Mouse (Mus musculus): ENCODE results near the gene Btbd6. TPM values are rescaled to one million over a fixed set of nuclear protein-coding genes. Genes with fewer than 3 reads are reported as not detected.
A peak's percentile ranks its signal among the peaks of the same experiment; 100 is the strongest.

Btbd6 gene
- polyA plus RNA-seq, 1 experiment from 2014 or later = 22.4 TPM

DNA sequence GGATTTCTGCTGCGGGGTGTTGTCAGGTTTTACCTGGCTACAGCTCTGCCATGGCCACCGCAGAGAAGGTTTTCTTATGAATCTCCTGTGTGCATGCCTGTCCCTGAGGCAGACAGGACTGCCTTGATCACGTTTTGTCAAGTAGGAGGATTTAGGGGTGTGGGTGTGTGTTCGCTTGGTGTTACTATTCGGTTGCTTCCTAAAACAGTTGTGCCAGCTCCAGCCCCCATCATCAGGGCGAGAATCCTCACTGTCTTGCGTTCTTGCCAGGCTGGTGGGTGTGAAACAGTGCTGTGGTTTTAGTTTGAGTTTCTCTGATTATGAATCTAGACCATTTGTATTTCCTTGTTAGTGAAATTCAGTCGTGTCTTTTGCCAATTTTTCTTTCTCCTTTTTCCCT is 40.7 kb downstream of the Btbd6 start:
- H3K4me1 ChIP-seq = peaks cover 49% of the 10 kb centered on the region
- WGBS = 75% methylated on average over 8 of the region's 8 CpGs

DNA sequence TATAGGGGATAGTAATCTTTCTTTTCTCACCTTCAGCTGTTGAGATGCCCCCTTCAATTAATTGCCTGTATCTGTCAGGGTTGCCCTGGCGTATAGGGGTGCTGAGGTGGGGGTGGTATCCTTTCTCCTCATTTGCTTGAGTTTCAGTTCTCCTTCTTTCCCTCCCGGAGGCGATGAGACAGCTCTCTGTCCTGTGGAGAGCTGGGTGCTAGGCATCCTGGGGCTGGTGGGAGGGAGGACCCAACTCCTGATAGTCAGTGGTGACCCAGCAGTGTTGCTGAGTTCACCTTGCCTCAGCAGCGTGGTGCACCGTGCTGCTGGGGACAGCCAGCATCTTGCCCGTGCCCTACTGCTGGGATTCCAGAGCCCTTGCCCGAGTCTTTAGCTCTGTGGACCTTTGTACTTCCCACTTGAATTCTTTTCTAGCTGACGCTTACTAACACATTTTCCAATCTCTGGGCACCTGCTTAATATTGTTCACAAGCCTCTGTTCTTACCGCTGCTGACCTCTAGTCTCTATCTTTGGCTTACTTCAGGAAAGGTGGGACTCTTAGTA is 41.2 kb downstream of the Btbd6 start:
- H3K27me3 ChIP-seq (ENCODE audit: poor library complexity, severe bottlenecking) = no peaks in the 10 kb centered on the region
- no peak overlapping the region for H3K27ac ChIP-seq
- WGBS = 88% methylated on average over 9 of the region's 9 CpGs
- no peaks in the 10 kb centered on the region for H3K9me3 ChIP-seq
- DNase-seq (ENCODE audit: extremely low spot score, low spot score) = no peak
- H3K36me3 ChIP-seq (replicated peaks) = peaks cover 33% of the 10 kb centered on the region
- no peak overlapping the region for H3K4me3 ChIP-seq
- peaks cover 46% of the 10 kb centered on the region for H3K4me1 ChIP-seq

More for the DNA sequence above, 40.7 kb downstream of the Btbd6 start:
- peaks cover 32% of the 10 kb centered on the region for H3K36me3 ChIP-seq (replicated peaks)
- peak overlapping the region; percentile 41; the same call in 1 of the 2 replicates for H3K27ac ChIP-seq
- H3K9me3 ChIP-seq = no peaks in the 10 kb centered on the region
- H3K4me3 ChIP-seq = no peak overlapping the region
- no peak for DNase-seq (ENCODE audit: extremely low spot score, low spot score)
- H3K27me3 ChIP-seq (ENCODE audit: poor library complexity, severe bottlenecking) = no peaks in the 10 kb centered on the region

DNA sequence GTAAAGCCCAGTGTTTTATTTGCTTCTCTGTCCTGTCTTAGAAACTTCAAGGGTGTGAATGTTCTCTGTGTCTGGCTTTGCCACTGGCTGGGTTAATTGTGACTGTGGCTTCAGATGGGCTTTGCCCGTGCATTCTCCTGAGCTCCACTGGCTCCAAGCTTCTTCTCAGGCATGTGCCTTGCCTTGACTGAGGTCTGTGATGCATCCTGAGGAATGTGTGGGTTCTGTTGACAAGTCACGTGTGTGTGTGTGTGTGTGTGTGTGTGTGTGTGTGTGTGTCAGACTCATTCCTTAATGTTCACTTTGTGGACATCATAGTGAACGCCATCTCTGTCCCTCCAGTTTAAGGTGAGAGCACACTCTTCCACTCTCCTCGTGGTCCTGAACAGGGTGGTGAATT is 42.5 kb downstream of the Btbd6 start:
- Histone ChIP-seq H3K27me3 (ENCODE audit: poor library complexity, severe bottlenecking) (no peaks in the 10 kb centered on the region), H3K4me1 (peaks cover 34% of the 10 kb centered on the region), H3K9me3 (no peaks in the 10 kb centered on the region), H3K4me3 (no peak overlapping the region), H3K27ac (no peak overlapping the region), H3K36me3 (replicated peaks) (peaks cover 41% of the 10 kb centered on the region)
- no peak for DNase-seq (ENCODE audit: extremely low spot score, low spot score)
- 85% methylated on average over 4 of the region's 4 CpGs for WGBS

DNA sequence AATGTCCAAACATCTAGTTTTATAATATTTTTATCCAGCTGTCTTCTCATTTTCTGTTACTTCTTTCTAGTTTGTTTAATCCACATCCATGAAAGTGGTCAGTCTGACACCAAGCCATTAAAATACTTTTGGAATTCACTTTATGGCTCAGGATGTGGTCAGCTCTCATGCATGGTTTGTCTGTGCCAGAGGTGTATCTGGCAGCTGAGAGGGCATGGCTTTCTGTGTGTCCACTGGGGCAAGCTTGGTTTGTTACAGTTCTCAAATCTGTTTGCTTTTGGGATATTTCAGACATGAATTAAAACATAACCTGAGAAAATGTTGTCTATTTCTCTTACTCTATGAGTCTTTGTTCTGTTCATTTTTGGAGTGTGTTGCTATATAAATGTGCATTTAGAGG is 45.2 kb downstream of the Btbd6 start:
- Histone ChIP-seq H3K4me3 (no peak overlapping the region), H3K4me1 (peaks cover 12% of the 10 kb centered on the region), H3K27me3 (ENCODE audit: poor library complexity, severe bottlenecking) (no peaks in the 10 kb centered on the region), H3K36me3 (replicated peaks) (peaks cover 67% of the 10 kb centered on the region), H3K9me3 (no peaks in the 10 kb centered on the region), H3K27ac (no peak overlapping the region)
- no peak for DNase-seq (ENCODE audit: extremely low spot score, low spot score)

DNA sequence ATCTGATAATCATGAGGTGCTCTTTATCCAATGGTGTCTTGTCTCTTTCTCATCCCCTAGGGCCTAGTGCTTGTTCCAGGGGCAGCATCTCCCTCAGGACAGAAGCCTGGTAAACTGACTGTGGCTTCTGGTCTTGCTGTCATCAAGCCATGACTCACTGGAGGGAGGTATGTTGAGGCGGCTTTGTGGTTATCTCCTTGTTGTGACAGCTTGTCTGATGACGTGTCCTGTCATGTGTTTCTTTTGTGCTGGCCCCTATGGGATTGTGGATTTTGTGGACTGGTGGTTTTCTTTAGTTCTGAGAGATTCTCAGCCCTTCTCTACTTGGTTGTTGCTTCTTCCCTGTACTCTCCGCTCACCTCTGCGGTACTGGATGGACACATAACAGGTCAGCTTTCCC is 46.8 kb downstream of the Btbd6 start:
- Histone ChIP-seq H3K36me3 (replicated peaks) (peaks cover 80% of the 10 kb centered on the region), H3K27ac (no peak overlapping the region), H3K4me3 (no peak overlapping the region), H3K4me1 (peaks cover 10% of the 10 kb centered on the region), H3K27me3 (ENCODE audit: poor library complexity, severe bottlenecking) (no peaks in the 10 kb centered on the region), H3K9me3 (no peaks in the 10 kb centered on the region)
- no peak for DNase-seq (ENCODE audit: extremely low spot score, low spot score)
- 86% methylated on average over 4 of the region's 4 CpGs for WGBS

DNA sequence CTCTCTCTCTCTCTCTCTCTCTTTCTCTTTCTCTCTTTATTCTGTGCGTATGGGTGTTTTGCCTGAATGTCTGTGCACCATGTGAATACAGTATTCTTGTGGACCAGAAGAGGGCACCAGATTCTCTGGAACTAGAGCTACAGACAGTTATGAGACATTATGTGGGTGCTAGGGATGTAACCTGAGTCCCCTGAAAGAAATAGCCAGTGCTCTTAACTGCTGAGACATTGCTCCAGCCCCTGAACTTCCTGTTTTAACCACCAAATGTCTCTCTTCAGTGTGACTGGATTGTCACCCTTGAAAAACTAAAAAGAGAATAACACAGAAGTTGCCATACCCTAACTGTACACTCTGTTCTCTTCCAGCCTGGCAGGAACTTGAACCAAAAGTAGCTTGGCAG is 50.3 kb downstream of the Btbd6 start:
- no peaks in the 10 kb centered on the region for H3K9me3 ChIP-seq
- no peak for DNase-seq (ENCODE audit: extremely low spot score, low spot score)
- 100% methylated on average over 1 of the region's 1 CpGs for WGBS
- peaks cover 60% of the 10 kb centered on the region for H3K36me3 ChIP-seq (replicated peaks)
- H3K27ac ChIP-seq = no peak overlapping the region
- H3K27me3 ChIP-seq (ENCODE audit: poor library complexity, severe bottlenecking) = no peaks in the 10 kb centered on the region
- peaks cover 26% of the 10 kb centered on the region for H3K4me1 ChIP-seq
- no peak overlapping the region for H3K4me3 ChIP-seq

DNA sequence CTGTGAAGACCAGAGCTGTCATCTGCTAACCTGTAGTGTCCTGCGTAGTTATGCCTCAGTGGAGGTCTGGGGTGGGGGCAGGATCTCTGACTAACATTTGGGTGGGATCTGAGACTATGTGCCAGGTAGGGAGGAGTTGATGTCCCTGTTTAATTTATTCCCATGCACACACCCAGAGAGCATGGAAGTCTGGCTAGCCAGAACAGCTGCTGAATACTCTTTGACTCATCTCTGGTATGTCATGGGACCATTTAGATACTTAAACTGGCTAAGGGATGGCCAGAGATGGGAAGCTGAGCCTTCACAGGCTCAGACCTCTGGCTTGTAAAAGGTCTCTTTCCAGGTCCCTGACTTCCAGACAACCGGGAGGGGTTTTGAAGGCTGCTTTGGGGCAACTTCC is 51.2 kb downstream of the Btbd6 start:
- 0 out of 2 replicates have a peak overlapping the region, but pooled peaks have one; percentile 13 for H3K27ac ChIP-seq
- no peaks in the 10 kb centered on the region for H3K27me3 ChIP-seq (ENCODE audit: poor library complexity, severe bottlenecking)
- peaks cover 57% of the 10 kb centered on the region for H3K36me3 ChIP-seq (replicated peaks)
- WGBS = 94% methylated on average over 2 of the region's 2 CpGs
- H3K4me3 ChIP-seq = no peak overlapping the region
- peaks cover 35% of the 10 kb centered on the region for H3K4me1 ChIP-seq
- H3K9me3 ChIP-seq = no peaks in the 10 kb centered on the region
- no peak for DNase-seq (ENCODE audit: extremely low spot score, low spot score)

DNA sequence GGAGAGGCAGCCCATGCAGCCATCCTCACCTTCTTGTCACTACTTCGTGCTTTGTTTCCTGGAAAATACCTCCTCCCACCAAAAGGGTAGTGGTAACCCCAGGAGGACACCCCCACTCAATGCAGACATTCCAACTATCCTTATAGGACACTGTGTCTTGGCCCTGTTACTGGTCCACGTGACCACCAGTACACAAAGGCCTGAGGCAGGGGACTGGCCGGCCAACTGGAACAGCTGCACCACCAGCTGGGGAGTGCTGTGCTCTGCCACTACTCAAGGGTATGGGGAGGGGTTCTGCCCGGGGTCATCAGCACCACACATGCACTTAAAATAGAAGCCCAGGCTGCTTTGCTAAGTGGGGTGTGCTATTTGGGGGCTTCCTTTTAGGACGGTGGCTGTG is 51.8 kb downstream of the Btbd6 start:
- WGBS = 63% methylated on average over 5 of the region's 5 CpGs
- no peak overlapping the region for H3K4me3 ChIP-seq
- H3K9me3 ChIP-seq = no peaks in the 10 kb centered on the region
- DNase-seq (ENCODE audit: extremely low spot score, low spot score) = no peak
- H3K4me1 ChIP-seq = peaks cover 41% of the 10 kb centered on the region
- H3K27ac ChIP-seq = 0 out of 2 replicates have a peak overlapping the region, but pooled peaks have one; percentile 13
- H3K36me3 ChIP-seq (replicated peaks) = peaks cover 54% of the 10 kb centered on the region
- H3K27me3 ChIP-seq (ENCODE audit: poor library complexity, severe bottlenecking) = no peaks in the 10 kb centered on the region

Other genes with a start within 250 kb of the Btbd6 start
- gene Pld4, start 215.8 kb upstream of the Btbd6 start, polyA plus RNA-seq (2016; fragmentation: Nextera tagmentation; extraction: Ambion mirVana) = 3.8 and 3.9 TPM in 2 replicates
- gene Ahnak2, start 173.8 kb upstream of the Btbd6 start, polyA plus RNA-seq (2016; fragmentation: Nextera tagmentation; extraction: Ambion mirVana) = 0.05 and 0.11 TPM in 2 replicates
- 11.3 and 12.3 TPM in 2 replicates for gene Clba1, start 167.5 kb upstream of the Btbd6 start, polyA plus RNA-seq (2016; fragmentation: Nextera tagmentation; extraction: Ambion mirVana)
- 189 and 199 TPM in 2 replicates for gene Cdca4, start 147.1 kb upstream of the Btbd6 start, polyA plus RNA-seq (2016; fragmentation: Nextera tagmentation; extraction: Ambion mirVana)
- 0.06 and 0.07 TPM in 2 replicates for gene Gpr132, start 108.3 kb upstream of the Btbd6 start, polyA plus RNA-seq (2016; fragmentation: Nextera tagmentation; extraction: Ambion mirVana)
- 2.3 and 3.8 TPM in 2 replicates for gene Jag2, start 46.7 kb upstream of the Btbd6 start, polyA plus RNA-seq (2016; fragmentation: Nextera tagmentation; extraction: Ambion mirVana)
- gene Nudt14, start 34.4 kb upstream of the Btbd6 start, polyA plus RNA-seq (2016; fragmentation: Nextera tagmentation; extraction: Ambion mirVana) = 61.4 and 70.4 TPM in 2 replicates
- 50.8 and 58.1 TPM in 2 replicates for gene Brf1, start 24.2 kb downstream of the Btbd6 start, polyA plus RNA-seq (2016; fragmentation: Nextera tagmentation; extraction: Ambion mirVana)
- gene Pacs2, start 38.0 kb downstream of the Btbd6 start, polyA plus RNA-seq (2016; fragmentation: Nextera tagmentation; extraction: Ambion mirVana) = 16.9 and 18.3 TPM in 2 replicates
- gene Tex22, start 98.0 kb downstream of the Btbd6 start, polyA plus RNA-seq (2016; fragmentation: Nextera tagmentation; extraction: Ambion mirVana) = not detected in 2 replicates
- 21.2 and 22.7 TPM in 2 replicates for gene Mta1, start 121.8 kb downstream of the Btbd6 start, polyA plus RNA-seq (2016; fragmentation: Nextera tagmentation; extraction: Ambion mirVana)
- 172 and 182 TPM in 2 replicates for gene Crip2, start 163.8 kb downstream of the Btbd6 start, polyA plus RNA-seq (2016; fragmentation: Nextera tagmentation; extraction: Ambion mirVana)
- 59.2 and 59.5 TPM in 2 replicates for gene Crip1, start 169.8 kb downstream of the Btbd6 start, polyA plus RNA-seq (2016; fragmentation: Nextera tagmentation; extraction: Ambion mirVana)
- gene Tedc1, start 179.9 kb downstream of the Btbd6 start, polyA plus RNA-seq (2016; fragmentation: Nextera tagmentation; extraction: Ambion mirVana) = 66.4 and 69.6 TPM in 2 replicates
- gene Tmem121, start 209.4 kb downstream of the Btbd6 start, polyA plus RNA-seq (2016; fragmentation: Nextera tagmentation; extraction: Ambion mirVana) = 18.7 and 20.3 TPM in 2 replicates

All from forebrain, embryonic 10.5 days (tissue).